Mouse (Mus musculus): ENCODE measurements at regions not wholly inside any gene's neighbourhood (a gene's known extent, or its start where the extent isn't known, plus 50 kb on each side); places are given as distances from the start of the nearest gene placed in this dataset.

DNA sequence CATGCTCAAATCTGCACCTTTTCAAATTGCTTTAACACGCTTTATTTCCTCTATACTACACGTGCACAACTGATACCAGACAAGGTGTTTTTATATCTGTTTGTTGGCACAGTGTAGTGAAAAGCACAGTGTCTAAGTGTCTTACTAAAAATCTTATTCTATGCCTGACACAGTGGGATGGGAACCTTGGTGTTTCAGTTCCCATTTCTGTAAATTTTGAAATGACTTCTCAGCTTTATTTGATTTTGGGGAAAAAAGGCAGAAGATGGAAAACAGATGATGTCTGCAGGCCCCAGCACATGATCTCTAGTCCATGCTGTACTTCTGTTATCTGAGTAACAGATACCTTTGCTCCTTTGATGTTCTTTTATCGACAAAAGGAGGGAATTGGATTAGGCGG, 239.7 kb upstream of the B430305J03Rik start:
- TF ChIP-seq HCFC1 (IDR thresholded peaks at IDR 0.05; ENCODE audit: low read depth, low read length) (no peak), CTCF (conservative IDR thresholded peaks at IDR 0.05 in 1 of 2, IDR thresholded peaks at IDR 0.05 in 1 of 2; ENCODE audit: low read depth in 2 of 2, low read length in 2 of 2) (no peak), EP300 (IDR thresholded peaks at IDR 0.05; ENCODE audit: low read length) (no peak), RCOR1 (conservative IDR thresholded peaks at IDR 0.05; ENCODE audit: low read depth, low read length) (no peak), NELFE (IDR thresholded peaks at IDR 0.05; ENCODE audit: low read depth, low read length) (no peak), USF1 (IDR thresholded peaks at IDR 0.05; ENCODE audit: low read depth, low read length) (no peak), ELF1 (IDR thresholded peaks at IDR 0.05; ENCODE audit: low read depth, low read length) (no peak), MEF2A (IDR thresholded peaks at IDR 0.05; ENCODE audit: borderline replicate concordance, low read depth, low read length) (no peak), KAT2A (IDR thresholded peaks at IDR 0.05; ENCODE audit: insufficient replicate concordance, low read length) (no peak), BHLHE40 (IDR thresholded peaks at IDR 0.05; ENCODE audit: low read depth, low read length) (no peak)
